Mouse (Mus musculus) left cerebral cortex, adult 11 months (tissue): ENCODE measurements around the gene Cphx3.
"Not testable (repeated sequence)": the region's sequence is repeated elsewhere in the genome, so short reads cannot be mapped to it uniquely, and the experiment has no call there.

Experiments used
- DNase-seq: peaks from one replicate; pipeline ENCODE4 v3.0.0; 2022; ENCODE audit warnings: low spot score

Cphx3 gene

GRCm38 (mm10) chr14:26175028-26175427 lies 92.9 kb downstream of the Cphx3 start:
- not testable (repeated sequence) for DNase-seq

GRCm38 (mm10) chr14:26181660-26182059 lies 99.6 kb downstream of the Cphx3 start:
- DNase-seq, result not testable (repeated sequence)

GRCm38 (mm10) chr14:26182380-26182779 lies 100.3 kb downstream of the Cphx3 start, which contains the start of gene Plac9b:
Gene Plac9b (minus strand): TSS chr14:26182480.
- DNase-seq, result not testable (repeated sequence)

GRCm38 (mm10) chr14:26186638-26187037 lies 104.5 kb downstream of the Cphx3 start:
- not testable (repeated sequence) for DNase-seq

GRCm38 (mm10) chr14:26188361-26188760 lies 106.3 kb downstream of the Cphx3 start:
- not testable (repeated sequence) for DNase-seq

- not testable (repeated sequence) for DNase-seq
These were observed 115.8 kb downstream of the Cphx3 start for GRCm38 (mm10) chr14:26197851-26198250.

GRCm38 (mm10) chr14:26206197-26206925 lies 124.3 kb downstream of the Cphx3 start:
- DNase-seq, result not testable (repeated sequence)

GRCm38 (mm10) chr14:26206926-26207247 lies 124.8 kb downstream of the Cphx3 start, which contains the start of gene Tmem254b:
Gene Tmem254b (minus strand): TSS chr14:26207041.
- not testable (repeated sequence) for DNase-seq

- DNase-seq, result not testable (repeated sequence)
These were observed 134.3 kb downstream of the Cphx3 start for GRCm38 (mm10) chr14:26216233-26217000.

- not testable (repeated sequence) for DNase-seq
These were observed 155.1 kb downstream of the Cphx3 start for GRCm38 (mm10) chr14:26237183-26237582.

GRCm38 (mm10) chr14:26257756-26258617 lies 175.9 kb downstream of the Cphx3 start, which contains the start of gene Duxbl3:
Gene Duxbl3 (plus strand): TSS chr14:26257962.
- not testable (repeated sequence) for DNase-seq

GRCm38 (mm10) chr14:26258729-26259128 lies 176.6 kb downstream of the Cphx3 start:
- not testable (repeated sequence) for DNase-seq
